Mouse (Mus musculus): ENCODE data around the gene Npcd.

DNA sequence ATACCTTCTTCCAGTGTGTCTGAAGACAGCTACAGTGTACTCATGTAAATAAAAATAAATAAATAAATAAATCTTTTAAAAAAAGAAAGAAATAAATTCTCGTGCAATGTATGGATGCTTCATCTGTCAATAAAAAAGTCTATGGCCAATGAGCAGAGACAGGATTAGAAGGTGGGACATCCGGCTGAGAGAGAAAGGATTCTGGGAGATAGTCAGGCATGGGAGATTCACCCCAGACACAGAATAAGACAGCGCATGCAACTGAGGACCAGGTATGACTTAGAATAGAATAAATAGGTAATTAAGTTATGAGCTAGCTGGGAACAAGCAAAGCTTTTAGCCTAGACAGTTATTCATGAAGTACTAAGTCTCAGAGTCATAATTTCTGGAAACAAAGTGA lies 8.9 kb upstream of the Npcd start:
- TF ChIP-seq POLR2A (IDR thresholded peaks at IDR 0.05; ENCODE audit: low read depth, low read length) (no peak), CTCF (IDR thresholded peaks at IDR 0.05; ENCODE audit: borderline replicate concordance, insufficient read depth, low read length) (no peak)

Data from embryonic fibroblast, embryonic 13.5 days (primary cell).